Mouse (Mus musculus): ENCODE results near the gene Vmn2r54. TPM values are rescaled to one million over a fixed set of nuclear protein-coding genes. Genes with fewer than 3 reads are reported as not detected.

Vmn2r54 gene
- not detected for total RNA-seq (2023)

DNA sequence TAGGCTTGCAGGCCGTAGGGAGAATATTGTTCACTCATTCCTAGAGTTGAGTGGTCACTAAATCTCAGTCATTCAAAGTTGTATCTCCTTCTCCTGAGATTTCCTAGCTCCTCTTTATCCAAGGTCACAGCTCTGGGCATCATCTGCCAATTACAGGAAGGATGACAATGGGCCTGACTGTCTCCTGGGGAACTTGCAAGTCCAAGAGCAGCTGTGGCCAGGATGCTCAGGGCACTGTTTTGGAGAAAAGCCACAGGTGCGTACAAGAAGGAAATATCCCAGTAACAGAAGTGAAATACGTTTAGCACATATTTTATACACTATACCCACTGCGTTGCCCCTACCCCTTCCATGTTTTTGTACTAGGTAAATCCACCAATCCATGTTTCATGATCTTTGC lies at the start of gene Vmn2r54:
Vmn2r54 (minus strand) TSS at position 101 of the 400 bp plus-strand sequence.

DNA sequence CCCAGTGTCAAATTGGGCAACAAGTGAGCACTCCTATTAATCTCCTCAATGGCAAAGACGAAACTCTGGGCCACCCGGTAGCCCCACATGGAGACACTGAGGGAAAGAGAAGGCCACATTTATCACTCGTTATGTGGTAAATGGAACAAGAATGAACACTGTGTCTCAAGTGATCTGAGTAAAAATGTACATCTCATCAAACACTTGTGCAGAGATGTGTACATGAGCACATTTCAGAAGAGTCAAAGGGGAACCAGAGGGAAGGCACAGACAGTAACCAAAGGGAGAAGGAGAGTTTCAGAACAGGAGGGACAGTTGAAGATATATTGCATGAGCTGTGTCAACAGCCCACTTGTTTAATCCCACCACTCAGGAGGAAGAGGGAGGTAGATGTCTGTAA lies 44.8 kb upstream of the Vmn2r54 start, which contains the start of gene Vmn2r55:
Vmn2r55 (minus strand) TSS at position 101 of the 400 bp plus-strand sequence.

GRCm38 (mm10) chr7:12608688-12609087 lies 31.4 kb downstream of the Vmn2r54 start, which contains the start of gene Vmn2r53:
Gene Vmn2r53, minus strand, starts transcription at chr7:12608788.

Other genes with a start within 250 kb of the Vmn2r54 start
- under 1 TPM in 1 of 2 experiments, not detected in 1; 0.35 TPM for gene Zfp551, start 217.6 kb downstream of the Vmn2r54 start, total RNA-seq (2023)
- gene Zfp606, start 162.0 kb downstream of the Vmn2r54 start, total RNA-seq (2023), result 1 to 10 TPM; 1.4 to 2.1 TPM
- gene 2900092C05Rik, start 127.8 kb downstream of the Vmn2r54 start, total RNA-seq (2023), result not detected
- under 1 TPM; 0.04 TPM for gene Vmn2r53, start 31.5 kb downstream of the Vmn2r54 start, total RNA-seq (2023)
- not detected for gene Vmn2r55, start 44.7 kb upstream of the Vmn2r54 start, total RNA-seq (2023)
- not detected for gene Vmn2r56, start 94.7 kb upstream of the Vmn2r54 start, total RNA-seq (2023)
- 1 to 10 TPM; 1.3 to 2.1 TPM for gene Zscan18, start 163.3 kb upstream of the Vmn2r54 start, total RNA-seq (2023)
- gene Zfp329, start 178.5 kb upstream of the Vmn2r54 start, total RNA-seq (2023), result 1 to 10 TPM; 3.9 to 4.4 TPM
- gene Zfp110, start 194.4 kb upstream of the Vmn2r54 start, total RNA-seq (2023), result 10 to 100 TPM; 23.4 to 24.6 TPM
- 1 to 10 TPM; 1.2 to 1.4 TPM for gene Zfp128, start 240.9 kb upstream of the Vmn2r54 start, total RNA-seq (2023)

Data from neutrophil, adult 83 days (primary cell).